Mouse (Mus musculus): ENCODE data around the gene Fa2h.

DNA sequence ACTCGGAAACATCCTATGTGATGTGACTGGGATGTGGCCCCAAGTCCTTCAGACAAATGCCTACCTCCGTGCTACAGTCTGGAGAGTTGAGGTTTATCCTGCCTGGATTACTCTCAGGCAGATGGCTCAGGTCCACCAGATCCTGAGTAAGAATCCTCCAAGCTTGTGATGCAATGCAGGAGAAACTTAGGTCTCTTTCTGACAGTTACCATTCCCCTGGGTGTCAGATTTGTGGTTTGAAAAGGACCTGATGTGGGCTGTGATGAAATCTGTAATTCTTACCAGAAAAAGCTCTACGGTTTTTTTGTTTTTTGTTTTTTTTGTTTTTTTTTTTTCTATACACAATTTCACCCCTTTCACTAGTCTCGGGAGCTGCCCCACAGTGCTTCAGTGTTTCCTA, 4.0 kb downstream of the Fa2h start:
- TF ChIP-seq CTCF (IDR thresholded peaks at IDR 0.05) (no peak), EP300 (IDR thresholded peaks at IDR 0.05) (no peak)
